Mouse (Mus musculus) CD8-positive naive resting alpha-beta T cell, adult 57 days (primary cell): ENCODE results near the gene Cd300lf. TPM values are rescaled to one million over a fixed set of nuclear protein-coding genes. Genes with fewer than 3 reads are reported as not detected.

ENCODE experiments used
- total RNA-seq: library from RNA; stranded (reverse); gene quantifications from one replicate; pipeline ENCODE4 v1.2.4, GENCODE M21; 2023

The Cd300lf gene
- 1.9 TPM for total RNA-seq

GRCm38 (mm10) chr11:115133800-115134199 lies at the start of gene Cd300lf:
TSS of gene Cd300lf (minus strand) at chr11:115133992.

GRCm38 (mm10) chr11:115162832-115163480 lies 29.2 kb upstream of the Cd300lf start, which contains the start of gene Slc9a3r1:
TSS of gene Slc9a3r1 (plus strand) at chr11:115163341.

DNA sequence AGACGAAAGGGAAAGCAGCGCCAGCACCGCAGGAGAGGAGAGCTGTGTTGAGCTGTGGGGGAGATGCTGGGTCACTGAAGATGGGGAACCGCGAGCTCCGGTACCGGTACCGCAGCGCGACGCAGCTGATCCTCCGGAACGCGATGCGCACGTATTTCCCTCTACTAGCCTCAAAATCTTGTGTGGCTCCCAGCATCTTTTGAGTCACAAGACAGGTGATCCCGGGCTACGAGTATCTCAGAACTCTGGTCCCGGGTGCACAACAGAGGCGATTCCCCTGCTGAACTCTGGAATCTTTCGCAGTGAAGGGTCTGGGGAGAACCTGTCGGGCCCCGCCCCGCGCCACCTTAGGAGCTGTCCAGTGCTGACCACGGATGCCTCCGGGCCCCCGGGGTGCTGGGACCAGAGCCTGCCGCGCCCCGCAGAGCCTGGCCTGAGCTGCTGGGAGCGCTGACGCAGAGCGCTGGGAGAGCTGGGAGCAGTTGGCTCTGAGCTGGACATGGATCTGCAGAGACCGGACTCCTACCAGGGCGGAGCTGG lies 42.4 kb downstream of the Cd300lf start, which contains the start of gene Rab37:
Gene Rab37 (plus strand): TSS at position 70 of the 540 bp plus-strand sequence.

Other genes with a start within 250 kb of the Cd300lf start
- 1.2 TPM for gene Cd300a, start 244.0 kb downstream of the Cd300lf start, total RNA-seq
- 1.5 TPM for gene Cd300lb, start 199.6 kb downstream of the Cd300lf start, total RNA-seq
- gene Cd300c, start 164.8 kb downstream of the Cd300lf start, total RNA-seq, result not detected
- gene Cd300ld, start 144.1 kb downstream of the Cd300lf start, total RNA-seq, result 0.46 TPM
- 0.89 TPM for gene Cd300c2, start 132.1 kb downstream of the Cd300lf start, total RNA-seq
- gene Cd300ld2, start 117.8 kb downstream of the Cd300lf start, total RNA-seq, result not detected
- gene Cd300ld4, start 107.0 kb downstream of the Cd300lf start, total RNA-seq, result not detected
- gene Cd300ld5, start 96.2 kb downstream of the Cd300lf start, total RNA-seq, result not detected
- not detected for gene Cd300ld3, start 85.6 kb downstream of the Cd300lf start, total RNA-seq
- gene Cd300e, start 71.8 kb downstream of the Cd300lf start, total RNA-seq, result 0.55 TPM
- 40.1 TPM for gene Rab37, start 42.6 kb downstream of the Cd300lf start, total RNA-seq
- 190 TPM for gene Slc9a3r1, start 29.3 kb upstream of the Cd300lf start, total RNA-seq
- gene Tmem104, start 53.5 kb upstream of the Cd300lf start, total RNA-seq, result 14.4 TPM
- gene Nat9, start 53.9 kb upstream of the Cd300lf start, total RNA-seq, result 6.6 TPM
- not detected for gene Grin2c, start 133.3 kb upstream of the Cd300lf start, total RNA-seq
- gene Fdxr, start 143.1 kb upstream of the Cd300lf start, total RNA-seq, result 19.3 TPM
- 0.67 TPM for gene Fads6, start 163.7 kb upstream of the Cd300lf start, total RNA-seq
- gene Otop2, start 173.2 kb upstream of the Cd300lf start, total RNA-seq, result not detected
- gene Ush1g, start 188.0 kb upstream of the Cd300lf start, total RNA-seq, result not detected
- not detected for gene Otop3, start 200.7 kb upstream of the Cd300lf start, total RNA-seq
- gene Hid1, start 233.8 kb upstream of the Cd300lf start, total RNA-seq, result 54.9 TPM
- gene Cdr2l, start 247.9 kb upstream of the Cd300lf start, total RNA-seq, result 3.3 TPM